Mouse (Mus musculus) embryonic fibroblast, embryonic 13.5 days (primary cell): ENCODE measurements around the gene BC049715.

Experiments
- CTCF ChIP-seq: IDR thresholded peaks from 2 replicates; pipeline ENCODE4 v1.5.1; 2011; ENCODE audit warnings: mild to moderate bottlenecking, control low read depth, low read length, moderate library complexity, borderline replicate concordance; ENCODE audit not compliant: insufficient read depth
- POLR2A ChIP-seq: IDR thresholded peaks from 2 replicates; pipeline ENCODE4 v1.6.1; 2011; ENCODE audit warnings: low read depth, mild to moderate bottlenecking, control low read depth, low read length, moderate library complexity

GRCm38 (mm10) chr6:136817549-136817948 lies 9.9 kb upstream of the BC049715 start:
- no peak for TF ChIP-seq POLR2A
- TF ChIP-seq CTCF: no peak
